Mouse (Mus musculus) heart, postnatal 25 days (tissue): ENCODE results near the gene Tas2r130. TPM values are rescaled to one million over a fixed set of nuclear protein-coding genes. Genes with fewer than 3 reads are reported as not detected.
"Not testable (repeated sequence)": the region's sequence is repeated elsewhere in the genome, so short reads cannot be mapped to it uniquely, and the experiment has no call there.

ENCODE experiments used
- DNase-seq: peaks from one replicate; pipeline ENCODE4 v3.0.0; 2022; ENCODE audit warnings: low spot score
- intact Hi-C: fragments of 180-260 bp; cut with DNase I; formaldehyde crosslinking; loops from one replicate; pipeline ENCODE4 v1.15.1; 2025
- total RNA-seq, 2 experiments: library from RNA; stranded (reverse); gene quantifications; 2 replicates each; pipeline ENCODE4 v1.2.3; 2021

Gene Tas2r130
- not detected for total RNA-seq

DNA sequence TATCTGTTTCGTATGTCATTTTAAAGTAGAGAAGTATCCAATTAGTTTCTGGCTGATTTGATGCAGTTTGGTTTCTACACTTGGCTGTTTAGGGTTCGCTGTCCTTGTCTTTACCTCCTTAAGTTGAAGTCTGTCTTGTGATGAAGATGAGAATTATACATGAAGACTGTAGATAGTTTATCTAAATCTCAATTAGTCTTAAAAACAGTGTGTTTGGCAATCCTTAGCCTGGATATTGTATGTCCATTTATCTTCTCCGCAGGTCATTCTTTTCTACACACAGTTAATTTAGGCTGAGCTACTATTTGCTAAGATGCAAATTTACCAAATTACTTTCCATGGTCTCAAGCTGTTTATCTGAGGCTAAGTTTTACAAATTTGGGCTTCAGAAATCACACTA, at the start of gene Tas2r130:
Gene Tas2r130, minus strand, starts transcription at position 101 of the 400 bp plus-strand sequence.
- DNase-seq: no peak
- intact Hi-C loops: no loop called here

DNA sequence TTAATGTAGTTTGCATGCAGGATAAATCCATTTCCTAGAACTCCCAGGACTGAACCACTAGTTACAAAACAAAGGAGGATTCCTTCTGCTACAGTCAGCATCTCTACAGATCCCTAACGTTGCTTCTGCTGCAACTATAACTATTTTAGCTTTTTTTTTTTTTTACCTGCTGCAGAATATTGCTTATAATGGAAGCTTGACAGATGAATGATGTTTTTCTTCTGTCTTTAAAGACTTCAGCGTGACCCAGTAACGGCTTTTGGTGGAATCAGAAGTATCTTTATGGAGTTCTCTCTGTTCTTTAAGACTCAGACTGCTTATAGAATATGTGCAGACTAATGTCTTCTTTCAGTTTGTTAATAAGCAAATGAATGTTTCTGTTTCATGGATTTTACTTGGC, 48.1 kb upstream of the Tas2r130 start, which contains the start of gene Tas2r106:
Gene Tas2r106, minus strand, starts transcription at position 101 of the 400 bp plus-strand sequence.
- intact Hi-C loops: no loop called here
- no peak for DNase-seq

DNA sequence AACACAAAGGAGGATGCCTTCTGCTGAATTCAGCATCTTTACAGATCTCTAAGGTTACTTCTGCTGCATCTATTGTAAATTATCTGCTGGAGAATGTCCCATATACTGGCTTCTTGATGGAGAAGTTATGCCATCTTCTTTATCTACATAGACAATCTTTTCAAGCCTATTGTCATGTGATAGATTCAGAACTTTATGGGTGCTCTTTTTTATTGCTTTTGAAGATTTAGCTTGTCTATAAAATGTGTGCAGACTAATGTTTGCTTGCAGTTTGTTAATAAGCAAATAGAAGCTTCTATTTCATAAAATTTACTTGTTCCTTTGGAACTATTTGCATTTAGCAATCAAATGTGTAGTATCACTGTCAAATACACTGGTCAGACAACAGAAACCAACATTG, 29.3 kb upstream of the Tas2r130 start, which contains the start of gene Tas2r107:
Gene Tas2r107, minus strand, starts transcription at position 101 of the 400 bp plus-strand sequence.
- DNase-seq: no peak
- intact Hi-C loops: no loop called here

DNA sequence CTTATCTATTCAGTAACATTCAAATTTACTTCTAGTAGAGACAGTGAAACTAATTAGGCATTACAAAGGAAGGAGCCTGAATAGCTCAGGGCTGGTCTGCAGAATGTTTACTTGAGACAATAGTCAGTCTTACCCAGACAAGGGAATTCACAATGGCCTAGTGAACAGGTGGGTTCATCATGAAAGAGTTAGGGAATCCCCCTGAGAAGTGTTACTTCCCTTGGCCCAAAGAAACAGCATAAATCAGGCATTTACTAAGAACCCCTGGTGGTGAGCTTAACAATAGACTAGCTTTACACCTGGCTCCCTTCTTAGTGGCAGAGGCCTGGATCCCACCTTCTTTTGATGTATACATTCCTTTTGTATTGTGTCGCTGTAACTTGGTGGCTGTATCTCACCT, 20.8 kb downstream of the Tas2r130 start:
- DNase-seq, intact Hi-C loops: not testable (repeated sequence)

DNA sequence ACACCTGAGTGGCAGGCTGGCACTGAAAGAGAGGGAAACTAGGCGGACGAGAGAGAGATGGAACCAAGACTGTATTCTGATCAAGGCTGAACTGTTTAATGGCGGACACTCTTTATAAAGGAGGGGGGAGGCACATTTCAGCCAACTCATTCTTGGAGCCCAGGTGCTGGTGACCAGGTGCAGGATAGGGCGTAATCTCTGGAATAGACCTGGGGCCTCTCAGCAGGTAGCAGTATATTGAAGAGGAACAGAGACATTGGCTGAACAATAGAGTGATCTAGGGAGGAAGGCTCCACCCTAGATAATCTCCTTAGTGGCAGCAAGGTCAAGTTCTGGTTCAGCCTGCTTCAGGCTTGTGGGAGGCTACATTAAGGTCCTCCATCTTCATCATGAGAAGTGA, 25.9 kb downstream of the Tas2r130 start:
- intact Hi-C loops: no loop called here
- DNase-seq: no peak

Other genes starting within 250 kb of the Tas2r130 start
- 100 to 1,000 TPM; 239 to 249 TPM for gene Ybx3, start 242.4 kb downstream of the Tas2r130 start, total RNA-seq
- gene 5430401F13Rik, start 144.5 kb downstream of the Tas2r130 start, total RNA-seq: not detected
- gene Gm6619, start 144.5 kb downstream of the Tas2r130 start, total RNA-seq: not detected
- gene Tas2r107, start 29.2 kb upstream of the Tas2r130 start, total RNA-seq: not detected
- not detected for gene Tas2r106, start 48.0 kb upstream of the Tas2r130 start, total RNA-seq
- gene Tas2r104, start 54.8 kb upstream of the Tas2r130 start, total RNA-seq: not detected
- not detected for gene Tas2r105, start 56.6 kb upstream of the Tas2r130 start, total RNA-seq
- gene Tas2r114, start 59.2 kb upstream of the Tas2r130 start, total RNA-seq: not detected